Mouse (Mus musculus) natural killer cell, adult 2 months (primary cell): ENCODE data around the gene Stard5.

Source experiments
- DNase-seq, 2 experiments: peaks; one replicate each; pipeline ENCODE4 v3.0.0; 2022; ENCODE audit warnings: low spot score in 2 of 2

The Stard5 gene

GRCm38 (mm10) chr7:83662711-83663375, 31.1 kb downstream of the Stard5 start:
- DNase-seq, result no peak

DNA sequence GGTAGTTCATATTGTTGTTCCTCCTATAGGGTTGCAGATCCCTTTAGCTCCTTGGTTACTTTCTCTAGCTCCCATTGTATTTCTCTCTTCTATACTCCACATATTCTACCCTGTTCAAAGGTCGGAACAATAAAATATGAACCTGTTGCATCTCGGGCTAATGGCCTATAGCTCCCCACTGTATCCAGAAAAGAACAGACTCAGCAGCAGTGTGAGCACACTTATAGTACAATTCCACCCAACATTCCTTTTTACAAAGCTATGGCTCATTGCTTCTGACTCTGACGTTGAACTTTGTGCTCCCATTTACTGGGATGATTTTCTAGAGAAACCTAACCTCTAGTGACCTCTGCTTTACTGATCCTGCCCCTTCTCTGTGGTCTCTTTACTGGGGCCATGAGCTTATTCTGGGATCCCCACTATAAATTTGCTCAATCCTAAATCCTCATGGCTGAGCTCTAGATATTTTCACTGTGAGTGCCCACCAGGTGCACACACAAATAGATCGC, 34.4 kb downstream of the Stard5 start:
- no peak for DNase-seq

GRCm38 (mm10) chr7:83667936-83668645, 36.3 kb downstream of the Stard5 start:
- no peak for DNase-seq

- no peak for DNase-seq
Measured at GRCm38 (mm10) chr7:83668724-83669123, 37.0 kb downstream of the Stard5 start.

DNA sequence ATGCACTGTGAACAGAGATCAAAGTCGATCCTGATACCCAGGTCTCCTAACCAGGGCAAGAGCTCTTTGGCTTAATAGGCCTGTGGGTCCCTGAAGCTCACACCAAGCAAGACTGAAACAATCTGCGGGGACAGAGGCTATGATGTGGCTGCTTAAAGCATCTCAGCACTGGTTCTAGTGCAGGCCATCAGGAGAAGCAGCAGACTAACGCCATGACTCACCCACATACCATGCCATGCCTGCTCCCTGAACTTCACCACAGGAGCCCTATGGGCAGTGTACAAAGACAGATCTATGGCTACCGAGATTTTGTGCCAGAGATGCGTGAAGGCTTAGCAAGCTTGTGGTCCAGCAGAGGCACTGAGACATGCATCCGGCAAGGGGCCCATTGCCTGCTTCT, 39.8 kb downstream of the Stard5 start:
- no peak for DNase-seq

GRCm38 (mm10) chr7:83675545-83676254, 43.9 kb downstream of the Stard5 start:
- DNase-seq, result peak; percentile 19 to 54

- DNase-seq, result no peak
Measured at GRCm38 (mm10) chr7:83677296-83677695, 45.5 kb downstream of the Stard5 start.

- DNase-seq, result no peak
Measured at GRCm38 (mm10) chr7:83678506-83678905, 46.7 kb downstream of the Stard5 start.

DNA sequence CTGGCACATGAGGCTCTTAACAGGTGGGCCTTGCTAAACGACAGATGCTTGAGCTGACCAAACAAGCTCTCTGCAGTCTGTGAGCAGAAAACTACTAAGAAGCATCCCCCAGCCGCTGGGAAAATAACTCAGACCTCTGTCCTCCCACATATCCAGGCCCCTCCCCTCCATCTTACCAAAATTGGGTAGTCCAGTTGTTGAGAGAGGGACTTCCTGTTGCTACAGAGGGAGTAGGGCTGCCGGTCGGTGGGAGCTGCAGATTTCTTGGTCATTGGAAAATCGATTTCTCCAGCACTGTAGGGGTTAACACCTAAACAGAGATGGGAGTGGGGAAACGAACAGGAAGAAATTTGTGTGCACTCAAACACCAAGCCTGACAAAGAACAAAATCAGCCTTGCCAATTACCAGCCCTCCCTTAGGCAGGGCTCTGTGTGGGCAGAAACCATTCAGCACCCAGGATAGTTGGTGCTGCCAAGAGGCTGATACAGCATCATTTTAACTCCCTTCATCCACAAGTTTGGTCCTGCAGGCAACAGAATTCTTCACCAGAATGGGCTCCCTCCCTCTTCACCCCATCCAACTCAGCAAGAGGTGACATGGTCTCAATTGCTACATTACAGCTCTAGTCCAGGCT, 51.0 kb downstream of the Stard5 start:
- no peak for DNase-seq

GRCm38 (mm10) chr7:83695449-83696212, 63.9 kb downstream of the Stard5 start:
- DNase-seq, result no peak

DNA sequence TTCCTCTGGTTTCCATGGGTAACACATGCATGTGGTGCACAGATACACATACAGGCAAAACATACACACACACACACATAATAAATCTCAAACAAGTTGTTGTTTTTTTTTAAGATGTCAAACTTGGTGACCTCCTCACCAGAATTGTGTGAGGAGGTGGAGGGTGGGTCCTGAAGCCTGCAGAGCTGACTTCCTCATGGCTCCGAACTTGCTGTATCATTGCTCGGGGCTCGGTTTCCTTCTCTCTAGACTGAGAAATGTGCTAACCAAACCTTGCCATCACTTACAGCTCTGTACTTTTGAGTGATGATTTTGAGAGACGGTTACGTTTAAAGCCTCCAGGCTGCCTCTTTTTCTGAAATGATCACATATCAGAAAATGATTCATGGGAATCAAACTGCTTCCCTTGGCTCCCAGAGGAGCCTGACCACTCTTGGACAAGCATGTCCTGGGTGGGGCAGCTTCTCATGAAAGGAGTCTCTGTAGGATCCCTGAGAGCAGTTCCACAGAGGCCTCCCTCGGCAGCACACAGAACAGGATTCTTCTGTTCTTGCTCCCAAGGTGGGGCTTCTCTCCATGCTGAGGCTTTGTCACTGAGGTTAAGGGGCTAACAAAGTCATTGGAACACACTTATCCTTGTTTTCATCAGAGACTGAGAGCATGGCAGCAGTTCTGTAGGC, 67.4 kb downstream of the Stard5 start:
- DNase-seq, result no peak
